Mouse (Mus musculus) heart, adult 2 months (tissue): Measurements from ENCODE around the gene Cwc27. TPM values are rescaled to one million over a fixed set of nuclear protein-coding genes. Genes with fewer than 3 reads are reported as not detected.

Experiments used
- DNase-seq, 2 experiments: peaks; one replicate each; pipeline ENCODE4 v3.0.0; 2021
- H3K27ac ChIP-seq: fragments of 200-600 bp; 2 replicates; pipeline ENCODE4 v1.8.1; 2022
- H3K27me3 ChIP-seq: fragments of 200-500 bp; 2 replicates; pipeline ENCODE4 v1.6.1; 2012; ENCODE audit warnings: mild to moderate bottlenecking, low read length, inconsistent platforms, mixed read lengths; ENCODE audit not compliant: control insufficient read depth, insufficient read depth
- H3K36me3 ChIP-seq: fragments of 200-500 bp; 2 replicates; pipeline ENCODE4 v1.6.1; 2012; ENCODE audit warnings: low read length, inconsistent platforms; ENCODE audit not compliant: control insufficient read depth, insufficient read depth
- H3K4me1 ChIP-seq: fragments of 200-500 bp; 2 replicates; pipeline ENCODE4 v1.6.1; 2011; ENCODE audit warnings: low read length; ENCODE audit not compliant: control insufficient read depth, insufficient read depth
- H3K4me3 ChIP-seq: fragments of 200-600 bp; 2 replicates; pipeline ENCODE4 v1.8.1; 2022
- H3K79me2 ChIP-seq: fragments of 200-500 bp; replicated peaks from 2 replicates; pipeline ENCODE4 v1.6.1; 2012; ENCODE audit warnings: mild to moderate bottlenecking, inconsistent platforms, low read length, moderate library complexity, mixed read lengths; ENCODE audit not compliant: control insufficient read depth, insufficient read depth
- H3K9ac ChIP-seq: fragments of 200-500 bp; 2 replicates; pipeline ENCODE4 v1.6.1; 2012; ENCODE audit warnings: low read depth, mild to moderate bottlenecking, control low read depth, inconsistent platforms, low read length, mixed read lengths
- CTCF ChIP-seq: fragments of 200-600 bp; IDR thresholded peaks from 2 replicates; pipeline ENCODE4 v1.8.1; 2022; ENCODE audit warnings: antibody characterized with exemption, mild to moderate bottlenecking, moderate library complexity
- EP300 ChIP-seq: fragments of 200-500 bp; IDR thresholded peaks from 2 replicates; pipeline ENCODE4 v1.6.1; 2011; ENCODE audit warnings: low read depth, low read length, control low read depth; ENCODE audit not compliant: insufficient read depth
- POLR2A ChIP-seq: fragments of 200-500 bp; IDR thresholded peaks from 2 replicates; pipeline ENCODE4 v1.6.1; 2011; ENCODE audit warnings: mild to moderate bottlenecking, low read depth, low read length, control low read depth; ENCODE audit not compliant: insufficient read depth
- WGBS: fragments of 180-500 bp; shearing (Covaris S2); methylation state at CpG from one replicate; pipeline ENCODE4 v1.1.7; 2018; 5-methylcytosine and 5-hydroxymethylcytosine counted together
- intact Hi-C: fragments of 180-260 bp; cut with DNase I; formaldehyde crosslinking; loops from one replicate; pipeline ENCODE4 v1.15.1; 2025
- polyA plus RNA-seq: library from polyadenylated mRNA; depleted of rRNA; stranded (reverse); fragments of >200 nt; gene quantifications from 2 replicates; pipeline ENCODE4 v1.2.3, GENCODE M21; 2012
- total RNA-seq, 2 experiments: library from RNA; stranded (reverse); gene quantifications; 2 replicates each; pipeline ENCODE4 v1.2.3; 2021

Cwc27 gene
- total and polyA plus RNA-seq, 3 experiments, result 4.5 to 15.2 (median 13.5) TPM

DNA sequence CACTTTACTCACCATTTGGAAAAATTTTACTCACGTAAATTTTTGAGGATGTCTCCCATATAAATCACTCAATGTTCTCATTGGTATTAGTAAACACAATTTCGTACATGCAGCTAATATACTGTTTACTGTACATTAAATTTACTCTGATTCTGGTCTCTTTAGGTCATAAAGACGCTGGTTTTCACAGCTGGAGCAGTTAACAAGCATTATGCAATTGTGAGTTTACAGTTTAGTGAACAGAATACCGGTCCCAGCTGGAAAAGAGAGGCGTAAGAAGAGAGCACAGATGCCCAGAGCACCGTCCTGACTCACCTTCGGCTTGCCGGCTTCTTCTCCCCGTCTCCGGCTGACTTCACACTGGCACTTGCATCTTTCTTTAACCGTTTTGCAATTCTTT, 24.8 kb downstream of the Cwc27 start, which contains the start of gene Srek1ip1:
Gene Srek1ip1, plus strand, starts transcription at position 301 of the 400 bp plus-strand sequence.
- intact Hi-C loops, result no loop called here
- no peaks in the 10 kb centered on the region for H3K79me2 ChIP-seq
- H3K4me3 ChIP-seq, result no peak within 1 kb of the TSS
- no peak within 1 kb of the TSS for H3K27ac ChIP-seq
- WGBS, result 89% methylated on average over 11 of the region's 11 CpGs
- TF ChIP-seq POLR2A (no peak), CTCF (no peak), EP300 (no peak)
- H3K4me1 ChIP-seq, result no peaks in the 10 kb centered on the region
- no peak for DNase-seq
- H3K36me3 ChIP-seq, result no peaks in the 10 kb centered on the region
- no peaks in the 10 kb centered on the region for H3K27me3 ChIP-seq
- H3K9ac ChIP-seq, result no peak within 1 kb of the TSS

GRCm38 (mm10) chr13:104789663-104790062, 27.3 kb downstream of the Cwc27 start:
- peak; percentile 88 for TF ChIP-seq CTCF
- TF ChIP-seq EP300, result no peak
- no peak for DNase-seq
- intact Hi-C loops, result loop anchor here (1.0 to 5.0 kb wide), 3 partner anchors 109 to 504 kb away; no protein-coding TSS in a partner anchor
- no peaks in the 10 kb centered on the region for H3K79me2 ChIP-seq
- H3K4me3 ChIP-seq, result no peak overlapping the region
- H3K27me3 ChIP-seq, result no peaks in the 10 kb centered on the region
- WGBS, result 6% methylated on average over 2 of the region's 2 CpGs
- no peak overlapping the region for H3K9ac ChIP-seq
- no peaks in the 10 kb centered on the region for H3K4me1 ChIP-seq
- H3K27ac ChIP-seq, result no peak overlapping the region
- no peaks in the 10 kb centered on the region for H3K36me3 ChIP-seq

DNA sequence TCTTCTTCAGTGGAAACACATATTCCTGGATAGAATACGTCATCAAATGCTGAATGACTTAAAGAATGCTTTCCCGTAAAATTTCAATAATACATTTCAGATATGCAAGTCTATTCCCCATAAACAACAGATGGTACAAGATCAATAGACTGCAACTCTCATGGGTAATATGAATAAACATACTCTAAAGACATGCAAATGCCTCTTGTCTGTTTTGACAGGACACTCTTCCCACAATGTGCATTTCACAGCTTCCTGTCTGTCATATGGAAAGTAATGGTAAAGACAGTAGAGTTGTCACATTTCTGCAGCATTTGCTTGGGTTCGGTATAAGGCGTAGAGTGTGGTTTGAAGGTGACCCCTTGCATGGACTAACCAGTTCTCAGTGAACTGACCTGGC, 29.7 kb downstream of the Cwc27 start:
- TF ChIP-seq CTCF (no peak), POLR2A (no peak), EP300 (no peak)
- no peak overlapping the region for H3K9ac ChIP-seq
- no peak overlapping the region for H3K4me3 ChIP-seq
- no peak overlapping the region for H3K27ac ChIP-seq
- no peaks in the 10 kb centered on the region for H3K27me3 ChIP-seq
- H3K4me1 ChIP-seq, result no peaks in the 10 kb centered on the region
- H3K79me2 ChIP-seq, result no peaks in the 10 kb centered on the region
- no peaks in the 10 kb centered on the region for H3K36me3 ChIP-seq
- DNase-seq, result no peak
- intact Hi-C loops, result loop anchor here (5.0 kb wide), 1 partner anchor 175 kb away; no protein-coding TSS in a partner anchor
- 96% methylated on average over 4 of the region's 4 CpGs for WGBS

GRCm38 (mm10) chr13:104779104-104779670, 37.8 kb downstream of the Cwc27 start:
- H3K36me3 ChIP-seq, result peaks cover 2% of the 10 kb centered on the region; the same call in 1 of the 2 replicates
- 43% methylated on average over 1 of the region's 1 CpGs for WGBS
- TF ChIP-seq POLR2A (no peak), CTCF (no peak), EP300 (no peak)
- no peak overlapping the region for H3K4me3 ChIP-seq
- H3K27ac ChIP-seq, result peak overlapping the region; percentile 45
- no peaks in the 10 kb centered on the region for H3K27me3 ChIP-seq
- intact Hi-C loops, result no loop called here
- no peak for DNase-seq
- H3K4me1 ChIP-seq, result no peaks in the 10 kb centered on the region; the same call in 1 of the 2 replicates
- no peaks in the 10 kb centered on the region for H3K79me2 ChIP-seq
- H3K9ac ChIP-seq, result no peak overlapping the region

- intact Hi-C loops, result no loop called here
- TF ChIP-seq CTCF (no peak), POLR2A (no peak)
- Histone ChIP-seq H3K9ac (no peak overlapping the region), H3K4me1 (no peaks in the 10 kb centered on the region), H3K27me3 (no peaks in the 10 kb centered on the region), H3K79me2 (no peaks in the 10 kb centered on the region), H3K36me3 (peaks cover 2% of the 10 kb centered on the region; the same call in 1 of the 2 replicates), H3K27ac (no peak overlapping the region), H3K4me3 (no peak overlapping the region)
- 78% methylated on average over 3 of the region's 3 CpGs for WGBS
- no peak for DNase-seq
Measured at GRCm38 (mm10) chr13:104763193-104763592, 53.7 kb downstream of the Cwc27 start.

- Histone ChIP-seq H3K27ac (no peak overlapping the region), H3K79me2 (no peaks in the 10 kb centered on the region), H3K4me3 (no peak overlapping the region), H3K27me3 (no peaks in the 10 kb centered on the region), H3K36me3 (peaks cover 2% of the 10 kb centered on the region; the same call in 1 of the 2 replicates), H3K4me1 (no peaks in the 10 kb centered on the region), H3K9ac (no peak overlapping the region)
- DNase-seq, result no peak
- TF ChIP-seq CTCF, result no peak
- no peak for TF ChIP-seq POLR2A
- TF ChIP-seq EP300, result no peak
- intact Hi-C loops, result no loop called here
- 97% methylated on average over 4 of the region's 4 CpGs for WGBS
Measured at GRCm38 (mm10) chr13:104762401-104762800, 54.5 kb downstream of the Cwc27 start.
